Mouse (Mus musculus) activated CD4-positive, CD25-positive, alpha-beta regulatory T cell, adult 4 months (primary cell): ENCODE measurements around the gene Abcc5. TPM values are rescaled to one million over a fixed set of nuclear protein-coding genes. Genes with fewer than 3 reads are reported as not detected.
"Not testable (repeated sequence)": the region's sequence is repeated elsewhere in the genome, so short reads cannot be mapped to it uniquely, and the experiment has no call there.

Experiments used
- ATAC-seq: one replicate; pipeline ENCODE4 v1.8.0; 2017
- polyA plus RNA-seq, 2 experiments: library from polyadenylated mRNA; unstranded; fragments of 100-300 nt; shearing (Covaris generic); gene quantifications; one replicate each; pipeline ENCODE4 v1.2.1; 2017

The Abcc5 gene
- 10 to 100 TPM; 25.1 to 25.4 TPM for polyA plus RNA-seq

- peak; percentile 97 for ATAC-seq
Measured at GRCm38 (mm10) chr16:20425855-20426598, at the start of gene Abcc5. Abcc5 (minus strand) TSS chr16:20426394.

- ATAC-seq, result no peak
Measured at GRCm38 (mm10) chr16:20475335-20475734, 49.1 kb upstream of the Abcc5 start.

GRCm38 (mm10) chr16:20474786-20475185 lies 48.6 kb upstream of the Abcc5 start:
- ATAC-seq, result no peak

- no peak for ATAC-seq
Measured at GRCm38 (mm10) chr16:20474211-20474610, 48.0 kb upstream of the Abcc5 start.

- no peak for ATAC-seq
Measured at GRCm38 (mm10) chr16:20473748-20474147, 47.6 kb upstream of the Abcc5 start.

GRCm38 (mm10) chr16:20471686-20472085 lies 45.5 kb upstream of the Abcc5 start:
- no peak for ATAC-seq

GRCm38 (mm10) chr16:20470981-20471380 lies 44.8 kb upstream of the Abcc5 start:
- ATAC-seq, result no peak

- no peak for ATAC-seq
Measured at GRCm38 (mm10) chr16:20464725-20465124, 38.5 kb upstream of the Abcc5 start.

GRCm38 (mm10) chr16:20458736-20459135 lies 32.5 kb upstream of the Abcc5 start:
- not testable (repeated sequence) for ATAC-seq

- no peak for ATAC-seq
Measured at GRCm38 (mm10) chr16:20456106-20456505, 29.9 kb upstream of the Abcc5 start.

GRCm38 (mm10) chr16:20454155-20454654 lies 28.0 kb upstream of the Abcc5 start:
- ATAC-seq, result no peak

- no peak for ATAC-seq
Measured at GRCm38 (mm10) chr16:20451774-20452173, 25.6 kb upstream of the Abcc5 start.

GRCm38 (mm10) chr16:20445871-20446270 lies 19.7 kb upstream of the Abcc5 start:
- ATAC-seq, result no peak

GRCm38 (mm10) chr16:20444831-20445388 lies 18.7 kb upstream of the Abcc5 start:
- no peak for ATAC-seq

- ATAC-seq, result no peak
Measured at GRCm38 (mm10) chr16:20442871-20443270, 16.7 kb upstream of the Abcc5 start.

GRCm38 (mm10) chr16:20438673-20439415 lies 12.7 kb upstream of the Abcc5 start:
- no peak for ATAC-seq

GRCm38 (mm10) chr16:20438046-20438445 lies 11.9 kb upstream of the Abcc5 start:
- not testable (repeated sequence) for ATAC-seq

- ATAC-seq, result no peak
Measured at GRCm38 (mm10) chr16:20436281-20436680, 10.1 kb upstream of the Abcc5 start.

GRCm38 (mm10) chr16:20429328-20429727 lies 3.1 kb upstream of the Abcc5 start:
- no peak for ATAC-seq

GRCm38 (mm10) chr16:20427566-20427965 lies 1.4 kb upstream of the Abcc5 start:
- no peak for ATAC-seq

GRCm38 (mm10) chr16:20424719-20425650 lies 1.2 kb downstream of the Abcc5 start:
- no peak for ATAC-seq

- ATAC-seq, result no peak
Measured at GRCm38 (mm10) chr16:20424226-20424663, 1.9 kb downstream of the Abcc5 start.
